Mouse (Mus musculus): ENCODE results near the gene Mrfap1. TPM values are rescaled to one million over a fixed set of nuclear protein-coding genes. Genes with fewer than 3 reads are reported as not detected.
A peak's percentile ranks its signal among the peaks of the same experiment; 100 is the strongest.

The Mrfap1 gene
- total RNA-seq (2017) = 214 to 260 TPM (median 240 TPM) in 3 replicates

DNA sequence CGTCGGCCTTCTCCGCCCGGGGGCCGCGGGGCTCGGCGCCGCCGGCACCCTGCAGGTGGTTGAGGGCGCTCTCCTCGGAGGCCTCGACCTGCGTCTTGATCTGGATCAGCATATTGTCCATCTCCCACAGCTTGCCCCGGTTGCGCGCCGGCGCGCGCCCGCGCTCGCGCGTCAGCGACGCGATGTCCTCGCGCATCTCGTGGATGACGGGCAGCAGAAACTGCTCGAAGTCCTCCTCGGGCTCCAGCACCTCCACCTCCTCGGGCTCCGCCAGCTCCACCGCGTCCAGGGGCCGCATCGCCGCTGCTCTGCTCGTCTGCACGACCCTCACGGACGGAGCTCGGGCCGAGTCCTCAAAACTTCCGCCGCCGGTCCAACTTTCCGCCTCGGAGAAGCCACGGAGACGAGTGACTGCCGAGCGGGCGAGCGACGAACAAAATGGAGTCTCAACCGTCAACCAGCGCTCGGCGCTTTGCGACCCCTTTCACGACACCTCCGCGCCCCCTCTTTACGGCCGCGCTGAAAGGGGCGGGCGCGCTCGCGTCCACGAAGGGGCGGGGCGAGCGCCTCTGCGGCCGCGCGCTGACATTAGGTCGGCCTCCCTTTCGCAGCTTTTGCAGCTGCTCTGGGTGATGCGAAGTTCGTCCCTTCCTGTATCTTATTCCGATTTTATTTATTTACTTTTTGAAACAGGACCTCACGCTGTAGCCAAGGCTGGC lies at the start of gene Mrfap1:
TSS of gene Mrfap1 (minus strand) at position 477 of the 719 bp plus-strand sequence.
- peak; percentile 88 for ATAC-seq (replicated peaks; ENCODE audit: insufficient number of reproducible peaks, low FRiP score, low TSS enrichment, poor library complexity, severe bottlenecking)

DNA sequence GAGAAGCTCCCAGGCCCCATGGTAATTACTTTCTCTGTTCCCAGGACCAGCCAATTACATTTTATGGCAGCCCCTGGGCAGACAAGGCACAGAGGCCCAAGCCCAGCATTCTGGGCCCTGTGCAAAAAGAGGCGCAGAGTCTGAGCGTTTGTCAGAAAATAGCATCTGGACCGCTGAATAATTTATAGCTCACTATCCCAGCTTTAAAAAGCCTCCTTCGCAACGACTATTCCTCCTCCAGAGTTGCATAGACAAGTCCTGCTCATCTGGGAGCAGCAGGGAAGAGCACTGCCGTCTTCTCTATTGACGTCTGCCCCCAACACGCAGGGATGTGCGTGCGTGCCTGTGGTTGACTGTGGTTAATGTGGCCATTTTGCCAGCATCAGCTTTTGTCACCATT lies 47.9 kb upstream of the Mrfap1 start:
- no peak for ATAC-seq (replicated peaks; ENCODE audit: insufficient number of reproducible peaks, low FRiP score, low TSS enrichment, poor library complexity, severe bottlenecking)

DNA sequence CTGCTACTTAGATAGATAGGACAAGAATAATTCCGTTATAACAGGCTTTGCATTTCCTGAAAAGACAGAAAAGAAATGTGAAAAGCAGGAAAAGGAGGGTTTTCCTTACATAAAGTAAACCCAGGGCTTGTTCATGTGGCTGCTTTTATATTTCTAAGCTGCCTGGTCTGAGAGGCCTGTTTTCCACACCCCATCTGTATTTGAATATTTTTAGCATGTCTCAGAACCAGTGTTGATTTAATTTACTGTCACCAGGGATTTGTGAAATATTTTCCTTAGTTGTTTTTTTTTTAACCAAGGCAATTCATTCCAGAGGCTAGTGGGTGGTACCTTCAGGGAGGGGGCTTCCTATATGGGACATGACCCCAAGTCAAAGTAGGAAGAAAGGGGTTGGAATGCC lies 45.1 kb upstream of the Mrfap1 start:
- ATAC-seq (replicated peaks; ENCODE audit: insufficient number of reproducible peaks, low FRiP score, low TSS enrichment, poor library complexity, severe bottlenecking) = no peak

DNA sequence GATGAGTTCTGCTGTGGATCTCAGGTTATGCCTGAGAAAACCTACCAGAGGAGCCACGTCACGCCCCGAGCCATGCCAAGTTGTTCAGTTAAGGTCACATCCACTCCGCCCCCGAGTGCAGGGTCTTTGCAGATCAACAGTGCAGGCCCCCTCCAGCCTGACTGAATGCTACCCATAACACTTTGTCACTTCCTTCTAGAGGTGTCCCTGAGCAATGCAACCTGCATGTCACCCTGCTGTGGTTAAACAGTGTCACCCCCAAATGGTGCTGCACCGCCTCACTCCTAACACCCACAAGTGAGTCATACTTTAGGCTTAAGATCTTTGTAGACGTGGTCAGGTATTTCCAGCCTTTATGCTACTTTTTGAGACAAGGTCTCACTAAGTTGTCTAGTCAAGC lies 43.5 kb upstream of the Mrfap1 start:
- ATAC-seq (replicated peaks; ENCODE audit: insufficient number of reproducible peaks, low FRiP score, low TSS enrichment, poor library complexity, severe bottlenecking) = peak; percentile 68

DNA sequence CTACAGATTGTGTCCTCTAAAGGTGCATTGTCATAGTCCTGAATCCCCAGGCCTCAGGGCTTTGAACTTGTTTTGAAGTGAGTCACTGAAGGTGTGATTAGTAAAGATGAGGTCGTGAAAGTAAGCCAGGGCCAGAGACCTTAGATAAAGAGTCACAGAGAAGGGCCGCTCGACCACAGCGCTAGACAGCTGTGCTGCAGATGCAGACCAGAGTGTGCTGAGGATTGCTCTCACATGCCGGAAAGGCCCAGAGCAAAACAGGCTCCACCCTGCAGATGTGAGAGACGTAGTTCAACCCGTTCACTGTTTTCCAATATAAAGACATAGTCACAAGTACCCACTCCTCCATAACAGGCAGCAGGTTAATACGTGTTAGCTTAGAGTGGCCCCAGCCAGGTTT lies 43.0 kb upstream of the Mrfap1 start:
- peak; percentile 51 for ATAC-seq (replicated peaks; ENCODE audit: insufficient number of reproducible peaks, low FRiP score, low TSS enrichment, poor library complexity, severe bottlenecking)

DNA sequence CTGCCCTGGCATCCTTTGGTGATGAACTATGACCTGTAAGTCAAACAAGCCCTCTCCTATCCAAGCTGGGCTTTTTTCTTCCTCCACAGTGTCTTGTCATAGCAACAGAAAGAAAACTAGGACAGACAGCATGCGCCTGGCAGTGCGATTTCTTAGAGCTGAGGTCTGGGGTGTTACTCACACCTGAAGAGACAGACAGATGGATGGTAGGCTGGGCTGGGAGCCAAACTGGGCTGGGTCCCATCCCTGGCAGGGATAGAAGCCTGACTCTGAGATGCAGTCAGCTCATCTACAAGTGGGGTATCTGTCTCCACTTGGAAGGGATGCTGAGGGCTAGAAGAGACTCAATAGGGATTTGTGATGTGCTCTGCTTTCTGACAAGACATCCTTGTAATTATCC lies 42.5 kb upstream of the Mrfap1 start:
- no peak for ATAC-seq (replicated peaks; ENCODE audit: insufficient number of reproducible peaks, low FRiP score, low TSS enrichment, poor library complexity, severe bottlenecking)

DNA sequence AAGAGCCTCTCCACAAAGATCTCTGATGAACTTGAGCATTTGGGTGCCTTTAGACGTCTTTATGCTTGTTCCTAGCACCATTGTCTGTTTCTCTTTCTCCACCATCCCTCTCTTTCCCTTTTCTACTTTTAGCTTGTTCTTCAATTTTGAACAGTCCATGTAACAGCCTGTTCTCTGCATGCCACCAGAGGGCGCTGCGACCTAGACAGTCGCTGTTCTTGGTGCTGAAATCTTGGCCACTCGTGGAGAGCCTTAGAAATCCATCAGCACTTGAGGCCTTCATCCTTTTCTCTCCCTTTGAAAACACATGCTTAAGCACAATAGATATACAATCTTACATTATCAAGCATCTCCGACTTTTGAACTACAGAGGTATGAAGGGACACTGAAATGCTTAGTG lies 39.4 kb upstream of the Mrfap1 start:
- peak; percentile 59 for ATAC-seq (replicated peaks; ENCODE audit: insufficient number of reproducible peaks, low FRiP score, low TSS enrichment, poor library complexity, severe bottlenecking)

DNA sequence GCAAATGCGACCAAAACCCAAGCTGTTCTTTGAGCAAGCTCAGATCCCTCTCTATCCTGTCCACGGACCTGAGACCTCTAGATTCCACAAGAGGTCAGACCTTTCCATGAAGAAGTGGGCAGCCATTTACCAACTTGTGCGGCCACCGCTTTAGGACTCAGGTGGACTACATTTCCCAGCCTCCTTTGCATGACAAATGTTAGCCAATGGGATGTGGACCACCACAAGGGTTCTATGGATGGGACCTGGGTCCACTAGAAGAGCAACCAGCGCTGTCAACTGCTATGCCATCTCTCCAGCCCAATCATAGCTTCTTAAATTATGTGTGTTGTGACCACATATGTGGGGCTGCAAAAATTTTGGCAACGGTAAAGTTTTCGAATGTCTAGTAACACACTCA lies 34.7 kb upstream of the Mrfap1 start:
- ATAC-seq (replicated peaks; ENCODE audit: insufficient number of reproducible peaks, low FRiP score, low TSS enrichment, poor library complexity, severe bottlenecking) = no peak

DNA sequence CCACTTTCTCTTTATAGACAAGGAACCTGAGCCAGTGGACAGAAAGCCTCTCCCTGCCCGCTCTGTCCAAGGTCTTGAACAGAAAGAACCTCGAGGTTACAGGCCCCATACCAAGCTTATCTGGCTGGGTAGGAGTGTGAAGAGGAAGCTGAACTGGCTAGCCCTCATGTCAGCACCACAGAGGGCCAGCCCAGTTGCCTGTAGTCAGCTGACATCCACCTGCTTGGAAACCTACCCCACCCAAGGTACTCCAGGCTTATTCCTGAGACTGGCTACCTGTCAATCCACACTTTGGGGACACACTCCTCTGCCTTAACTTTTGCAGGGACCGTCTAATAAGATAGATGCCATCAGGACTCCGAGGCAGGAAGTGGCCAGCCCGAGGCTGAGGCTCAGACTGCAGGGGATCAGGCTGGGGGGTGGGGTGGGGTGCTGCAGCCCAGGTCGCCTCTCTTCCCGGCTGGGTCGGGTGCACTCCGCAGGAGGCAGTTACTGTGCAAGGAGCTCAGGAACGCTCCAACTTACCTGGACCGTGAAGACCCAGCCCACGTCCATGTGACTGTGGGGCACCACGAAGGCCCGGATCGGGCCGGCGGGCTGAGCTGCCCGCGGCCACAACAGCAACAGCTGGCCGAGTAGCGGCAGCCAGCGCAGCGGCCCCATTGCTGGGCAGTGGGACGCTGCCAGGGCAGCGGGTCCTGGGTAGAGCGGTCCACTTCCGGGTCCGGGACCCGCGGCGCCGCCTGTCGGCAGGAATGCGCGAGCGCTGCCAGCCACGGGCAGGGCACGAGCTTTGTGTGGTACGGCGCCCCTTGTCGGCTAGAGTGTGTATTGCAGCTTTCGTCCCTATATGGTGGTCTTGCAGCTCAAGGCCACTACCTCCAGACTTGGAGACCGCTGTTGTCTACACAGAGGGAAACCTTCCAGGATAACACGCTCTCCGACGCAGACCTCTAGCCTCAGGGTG lies 33.6 kb upstream of the Mrfap1 start, which contains the start of gene Man2b2:
TSS of gene Man2b2 (minus strand) at position 741 of the 967 bp plus-strand sequence.
- peak; percentile 78 for ATAC-seq (replicated peaks; ENCODE audit: insufficient number of reproducible peaks, low FRiP score, low TSS enrichment, poor library complexity, severe bottlenecking)

DNA sequence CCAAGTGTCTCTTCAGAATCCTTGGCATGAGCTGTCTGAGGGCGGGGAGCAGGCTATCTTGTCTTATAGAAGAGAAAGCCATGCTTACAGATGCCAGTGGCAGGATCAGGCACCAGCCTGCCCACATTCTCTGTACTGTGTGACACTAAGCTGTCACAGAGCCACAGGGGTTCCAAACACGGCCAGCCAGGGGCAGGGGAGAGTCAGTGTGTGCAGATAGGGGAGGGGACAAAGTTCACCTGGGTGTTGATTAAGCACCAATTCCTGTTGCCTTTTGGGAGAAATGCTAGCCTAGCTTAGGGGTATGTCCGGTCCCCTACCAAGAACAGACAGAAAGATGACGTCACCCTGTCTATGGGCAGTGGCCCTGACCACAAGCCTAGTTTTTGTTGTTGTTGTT lies 32.5 kb upstream of the Mrfap1 start:
- ATAC-seq (replicated peaks; ENCODE audit: insufficient number of reproducible peaks, low FRiP score, low TSS enrichment, poor library complexity, severe bottlenecking) = no peak

DNA sequence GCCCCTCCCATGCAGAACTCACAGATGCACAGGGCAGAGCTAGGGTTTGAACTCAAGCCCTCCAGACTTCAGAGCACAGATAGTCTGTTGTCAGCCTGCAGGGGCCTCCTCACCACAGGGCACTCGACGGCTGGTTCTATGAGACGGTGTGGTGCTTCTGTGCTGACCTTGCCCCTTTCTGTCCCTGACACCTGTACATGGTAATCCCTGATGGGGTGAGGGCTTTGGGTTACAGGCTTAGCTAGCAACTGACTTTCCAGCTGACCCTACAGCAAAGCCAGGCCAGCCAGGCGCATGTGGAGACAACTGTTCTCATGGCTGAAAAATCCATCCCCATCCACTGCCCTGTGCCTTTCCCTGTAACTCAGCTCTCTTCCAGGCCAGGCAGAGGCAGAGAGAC lies 26.3 kb upstream of the Mrfap1 start:
- ATAC-seq (replicated peaks; ENCODE audit: insufficient number of reproducible peaks, low FRiP score, low TSS enrichment, poor library complexity, severe bottlenecking) = no peak

DNA sequence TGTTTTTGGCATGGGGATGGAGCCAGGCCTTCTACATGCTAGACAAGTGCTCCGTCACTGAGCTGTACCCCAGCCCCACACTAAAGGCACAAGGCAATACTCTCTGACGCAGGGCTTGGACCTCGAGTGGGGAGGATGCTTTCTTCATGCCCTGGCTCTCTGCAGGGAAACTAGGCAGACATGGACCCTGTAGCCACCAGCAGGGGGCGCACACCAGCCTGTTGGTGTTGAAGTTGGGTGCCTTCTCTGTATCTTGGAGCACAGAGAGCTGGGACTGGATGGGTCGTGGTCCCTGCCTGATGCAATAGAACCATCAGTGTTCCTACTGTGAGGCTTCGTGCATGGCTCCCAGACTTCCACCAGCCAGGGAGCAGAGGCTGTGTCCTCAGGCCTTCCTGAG lies 23.6 kb upstream of the Mrfap1 start:
- ATAC-seq (replicated peaks; ENCODE audit: insufficient number of reproducible peaks, low FRiP score, low TSS enrichment, poor library complexity, severe bottlenecking) = no peak

DNA sequence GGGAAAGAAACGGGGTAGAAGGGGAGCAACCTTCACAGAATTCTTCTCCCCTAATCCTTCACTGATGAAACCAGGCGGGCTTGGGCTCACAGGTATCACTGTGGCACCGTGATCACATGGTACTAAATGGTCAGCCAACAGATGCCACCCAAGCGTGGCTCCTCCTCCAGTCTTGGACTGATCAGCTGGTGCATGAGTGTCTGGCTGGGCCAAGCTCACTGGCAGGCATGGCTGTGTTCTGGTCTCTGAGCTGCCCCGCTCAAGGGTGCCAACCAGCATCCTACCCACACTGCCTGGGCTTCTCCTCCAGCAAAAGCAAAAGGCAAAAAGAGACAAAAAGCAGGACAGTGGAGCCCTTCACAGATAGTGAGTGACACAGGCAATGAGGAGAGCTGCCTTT lies 23.2 kb upstream of the Mrfap1 start:
- ATAC-seq (replicated peaks; ENCODE audit: insufficient number of reproducible peaks, low FRiP score, low TSS enrichment, poor library complexity, severe bottlenecking) = no peak

DNA sequence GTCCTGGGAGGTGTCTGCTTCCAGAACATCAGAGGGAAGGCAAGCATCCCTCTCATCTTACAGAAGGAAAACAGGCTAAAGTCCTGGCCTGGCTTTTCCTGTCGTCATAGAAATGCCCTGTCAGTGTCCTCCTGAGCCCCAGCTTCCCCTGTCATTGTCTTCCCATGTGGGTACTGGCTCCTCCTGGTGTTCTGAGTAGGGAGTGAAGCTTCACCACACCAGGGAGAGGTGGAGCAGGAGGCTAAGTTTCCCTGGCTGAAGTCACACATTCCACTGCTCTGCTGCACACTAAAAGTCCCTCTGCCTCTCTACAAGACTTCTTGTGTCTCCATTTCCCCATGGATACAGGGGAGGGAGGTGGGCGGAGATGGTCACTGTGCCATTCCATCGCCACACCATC lies 21.2 kb upstream of the Mrfap1 start:
- no peak for ATAC-seq (replicated peaks; ENCODE audit: insufficient number of reproducible peaks, low FRiP score, low TSS enrichment, poor library complexity, severe bottlenecking)

DNA sequence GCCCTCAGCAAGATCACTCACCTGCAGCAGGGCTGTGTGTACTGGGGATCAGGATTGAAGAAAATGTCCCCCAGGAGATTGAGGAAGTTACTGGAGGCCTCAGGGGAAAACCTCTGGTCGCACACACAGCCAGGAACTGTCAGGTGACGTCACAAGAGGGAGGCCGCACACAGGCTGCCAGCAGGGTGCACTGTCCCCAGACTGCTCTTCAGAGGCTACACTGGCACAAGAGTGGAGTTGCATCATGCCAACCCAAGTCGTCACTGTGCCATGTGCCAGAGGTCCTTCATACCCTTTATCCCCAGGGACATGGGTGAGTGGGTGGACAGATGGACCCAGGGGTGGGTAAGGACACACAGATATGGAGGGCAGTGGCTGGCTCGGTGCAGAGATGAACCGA lies 18.0 kb upstream of the Mrfap1 start:
- peak; percentile 64 for ATAC-seq (replicated peaks; ENCODE audit: insufficient number of reproducible peaks, low FRiP score, low TSS enrichment, poor library complexity, severe bottlenecking)

DNA sequence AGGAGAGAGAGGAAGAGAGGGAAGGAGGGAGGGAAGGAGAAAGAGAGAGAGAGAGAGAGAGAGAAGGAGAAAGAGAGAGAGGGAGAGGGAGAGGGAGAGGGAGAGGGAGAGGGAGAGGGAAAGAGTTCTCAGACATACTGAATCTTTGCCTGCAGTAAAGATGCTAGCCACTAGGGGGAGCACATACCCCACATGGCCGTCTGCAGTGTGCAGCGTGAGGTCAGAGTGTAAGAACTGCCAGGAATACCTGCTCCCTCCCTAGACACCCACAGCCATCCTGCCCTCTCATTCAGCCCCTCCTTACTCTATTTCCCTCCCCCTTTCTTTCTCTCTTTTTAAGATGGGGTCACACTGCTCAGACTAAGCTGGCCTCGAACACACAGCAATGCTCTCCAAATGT lies 14.8 kb upstream of the Mrfap1 start:
- 0 out of 2 replicates have a peak, but pooled peaks have one; percentile 33 for ATAC-seq (replicated peaks; ENCODE audit: insufficient number of reproducible peaks, low FRiP score, low TSS enrichment, poor library complexity, severe bottlenecking)

DNA sequence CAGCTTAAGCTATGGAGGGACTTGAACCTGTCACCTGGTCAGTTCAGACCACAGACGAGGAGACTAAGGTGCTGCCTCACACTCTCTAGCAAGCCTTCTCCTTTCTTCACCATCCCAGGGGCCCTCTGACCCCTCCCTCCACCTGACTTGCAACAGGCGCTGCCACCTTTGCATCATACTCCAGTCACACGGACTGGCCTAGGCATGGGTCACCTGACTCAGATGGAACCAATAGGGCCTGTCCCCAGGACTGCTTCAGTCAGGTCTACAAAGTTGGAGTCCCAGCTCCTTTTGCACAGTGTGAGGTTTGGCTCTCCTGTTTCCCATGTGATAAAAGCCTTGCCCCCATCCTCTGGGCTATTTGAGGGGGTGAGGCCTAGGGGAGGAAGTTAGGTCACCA lies 14.1 kb upstream of the Mrfap1 start:
- ATAC-seq (replicated peaks; ENCODE audit: insufficient number of reproducible peaks, low FRiP score, low TSS enrichment, poor library complexity, severe bottlenecking) = no peak

DNA sequence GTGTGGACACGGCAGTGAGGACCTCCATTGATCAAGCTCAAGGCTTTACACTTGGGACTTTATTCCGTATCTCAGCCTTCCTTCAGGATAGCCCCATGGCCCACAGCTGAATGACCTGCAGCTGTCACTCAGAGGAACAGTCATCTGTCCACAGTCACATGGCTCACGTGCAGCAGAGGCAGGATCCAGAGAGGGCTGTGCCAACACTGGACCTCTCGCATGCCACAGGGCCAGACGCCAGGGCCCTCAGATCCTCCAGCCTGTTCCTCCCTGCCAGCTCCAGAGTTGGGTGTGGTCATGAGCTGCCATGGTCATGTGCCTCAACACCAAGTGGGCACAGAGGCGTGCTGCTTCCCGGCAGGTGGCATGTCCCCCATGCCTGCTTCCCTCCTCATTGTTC lies 12.6 kb upstream of the Mrfap1 start:
- no peak for ATAC-seq (replicated peaks; ENCODE audit: insufficient number of reproducible peaks, low FRiP score, low TSS enrichment, poor library complexity, severe bottlenecking)

DNA sequence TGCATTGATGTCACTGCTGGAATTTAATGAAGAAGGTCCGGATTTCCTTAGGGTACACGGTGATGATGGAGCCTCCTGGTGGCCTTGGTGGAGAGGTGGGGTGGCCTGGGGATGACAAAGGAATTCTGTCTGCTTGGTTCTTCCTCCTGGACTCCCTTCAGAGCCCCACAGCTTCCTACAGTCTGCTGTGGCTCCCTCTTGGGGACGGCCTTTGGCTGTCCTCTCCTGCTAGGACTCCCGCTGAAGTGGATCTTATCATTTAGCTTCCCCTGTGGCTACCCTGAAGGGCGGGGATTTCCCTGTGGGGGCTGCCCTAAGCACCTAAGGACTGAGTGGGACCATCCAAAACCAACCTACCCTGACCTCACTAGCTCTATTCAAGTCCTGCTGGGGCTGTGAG lies 10.5 kb upstream of the Mrfap1 start:
- ATAC-seq (replicated peaks; ENCODE audit: insufficient number of reproducible peaks, low FRiP score, low TSS enrichment, poor library complexity, severe bottlenecking) = no peak

DNA sequence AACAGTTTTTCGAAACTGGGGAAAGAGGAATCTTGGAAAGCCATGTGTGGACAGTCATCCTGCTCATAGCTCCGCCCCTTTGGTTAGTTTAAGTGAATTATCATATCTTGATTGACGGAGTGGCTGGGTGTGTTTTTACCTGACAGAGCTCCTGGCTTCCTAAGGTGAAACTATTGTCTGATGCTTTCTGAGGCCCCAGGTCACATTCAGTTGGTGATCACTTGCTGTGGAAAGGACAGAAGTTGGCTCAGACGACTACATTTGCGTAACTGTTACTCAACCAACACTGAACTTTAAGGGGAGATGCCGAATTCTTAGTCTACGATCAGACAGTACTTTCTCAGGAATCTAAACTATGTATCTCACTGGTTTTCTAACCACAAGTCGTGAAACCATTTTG lies 719 bp upstream of the Mrfap1 start:
- ATAC-seq (replicated peaks; ENCODE audit: insufficient number of reproducible peaks, low FRiP score, low TSS enrichment, poor library complexity, severe bottlenecking) = no peak

All from monocyte, adult 5-6 weeks (primary cell).